Comparison of ENCODE assay signal across 10 mouse cellular contexts in the genomic region with DNA sequence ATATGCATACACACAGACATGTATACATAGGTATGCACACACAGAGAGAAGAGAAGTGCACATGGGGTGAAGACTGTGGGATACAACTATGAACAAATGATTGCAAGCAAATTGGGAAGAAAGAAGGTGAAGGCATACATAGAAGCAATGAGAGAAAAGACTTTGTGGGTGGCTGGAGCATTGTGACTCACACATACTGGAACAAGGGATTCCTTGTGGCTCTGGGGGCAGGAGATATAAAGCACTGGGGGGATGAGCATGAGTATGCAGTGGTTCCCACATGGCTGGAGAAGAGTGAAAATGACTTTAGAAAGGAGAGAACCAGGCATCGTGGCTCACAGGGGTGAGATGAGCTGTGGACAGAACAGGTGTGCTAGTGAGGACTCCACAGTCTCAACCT.
"Had no signal": no experiment of that assay in that cellular context is flagged by ENCODE, and none has a peak within 500 bp of the region (broad histone marks: within the 10 kb centered on the region; RNA-seq: fewer than 3 reads in every experiment).

No protein-coding gene starts in this region.

- DNase-seq: kidney, adult 2 months; kidney, postnatal 25 days; liver, embryonic 13.5 days; lung, adult 2 months; lung, postnatal 14 days; lung, postnatal 4 days; spleen, adult 18-20 months; thymus, postnatal 25 days had no signal

- ATAC-seq: intestine, postnatal 0 days; midbrain, embryonic 16.5 days had no signal
